Mouse (Mus musculus): Measurements from ENCODE around the gene Mycbpap.

The Mycbpap gene

DNA sequence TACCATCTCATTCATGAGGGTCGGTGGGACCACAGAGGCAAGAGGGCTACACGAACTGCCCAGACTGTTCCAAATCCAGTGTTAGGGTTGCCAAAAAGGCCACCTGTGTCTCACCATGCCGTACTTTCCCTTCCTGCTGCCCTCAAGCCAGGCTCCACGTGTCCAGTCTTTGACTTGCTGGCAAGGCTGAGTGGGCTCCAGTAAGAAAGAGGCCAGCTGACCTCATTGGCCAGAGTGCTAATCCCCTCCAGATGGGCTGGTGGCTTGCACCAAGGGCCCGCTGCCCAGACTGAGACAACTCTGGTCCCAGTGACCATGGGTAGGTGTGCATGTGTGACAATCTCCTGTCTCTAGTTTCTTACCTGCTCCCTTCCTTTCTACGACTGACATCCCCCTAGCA is 43.9 kb downstream of the Mycbpap start:
- DNase-seq: no peak

DNA sequence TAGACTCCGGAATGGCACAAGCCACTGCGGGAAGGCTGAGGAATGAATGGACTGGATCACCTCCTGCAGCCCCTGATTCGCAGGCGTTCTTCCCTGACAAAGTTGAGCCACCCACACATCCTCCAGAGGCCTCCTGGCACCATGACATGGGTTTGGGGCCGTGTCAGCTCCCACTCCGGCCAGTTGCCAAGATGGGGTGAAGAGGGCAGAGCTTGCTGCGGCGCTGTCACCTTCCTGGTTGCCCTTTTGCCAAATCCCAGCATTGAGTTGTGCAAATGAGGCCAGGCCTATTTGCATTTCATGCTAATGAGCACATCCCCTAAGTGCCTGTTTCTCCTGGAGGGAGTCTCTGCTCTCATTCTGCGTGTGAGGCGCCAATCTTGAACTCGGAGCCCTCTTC is 45.8 kb downstream of the Mycbpap start:
- peak; percentile 34 for DNase-seq

DNA sequence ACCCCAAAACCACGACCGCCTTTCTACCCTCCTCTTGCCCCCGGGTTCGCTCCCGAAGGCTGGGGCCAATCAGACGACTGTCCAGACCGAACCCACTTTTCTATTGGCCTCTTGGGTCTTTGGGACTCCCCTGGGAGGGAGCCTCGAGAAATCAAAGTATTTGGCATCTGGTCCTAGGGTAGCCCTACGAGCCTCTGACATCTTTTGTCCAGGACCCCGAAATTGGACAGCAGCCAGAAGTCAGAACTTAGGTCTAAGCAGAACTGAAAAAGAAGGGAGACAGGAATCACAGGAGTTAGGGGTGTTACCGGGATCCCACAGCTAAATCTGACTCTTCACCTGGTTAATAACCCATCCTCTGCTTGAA is 47.0 kb downstream of the Mycbpap start:
- no peak for DNase-seq

DNA sequence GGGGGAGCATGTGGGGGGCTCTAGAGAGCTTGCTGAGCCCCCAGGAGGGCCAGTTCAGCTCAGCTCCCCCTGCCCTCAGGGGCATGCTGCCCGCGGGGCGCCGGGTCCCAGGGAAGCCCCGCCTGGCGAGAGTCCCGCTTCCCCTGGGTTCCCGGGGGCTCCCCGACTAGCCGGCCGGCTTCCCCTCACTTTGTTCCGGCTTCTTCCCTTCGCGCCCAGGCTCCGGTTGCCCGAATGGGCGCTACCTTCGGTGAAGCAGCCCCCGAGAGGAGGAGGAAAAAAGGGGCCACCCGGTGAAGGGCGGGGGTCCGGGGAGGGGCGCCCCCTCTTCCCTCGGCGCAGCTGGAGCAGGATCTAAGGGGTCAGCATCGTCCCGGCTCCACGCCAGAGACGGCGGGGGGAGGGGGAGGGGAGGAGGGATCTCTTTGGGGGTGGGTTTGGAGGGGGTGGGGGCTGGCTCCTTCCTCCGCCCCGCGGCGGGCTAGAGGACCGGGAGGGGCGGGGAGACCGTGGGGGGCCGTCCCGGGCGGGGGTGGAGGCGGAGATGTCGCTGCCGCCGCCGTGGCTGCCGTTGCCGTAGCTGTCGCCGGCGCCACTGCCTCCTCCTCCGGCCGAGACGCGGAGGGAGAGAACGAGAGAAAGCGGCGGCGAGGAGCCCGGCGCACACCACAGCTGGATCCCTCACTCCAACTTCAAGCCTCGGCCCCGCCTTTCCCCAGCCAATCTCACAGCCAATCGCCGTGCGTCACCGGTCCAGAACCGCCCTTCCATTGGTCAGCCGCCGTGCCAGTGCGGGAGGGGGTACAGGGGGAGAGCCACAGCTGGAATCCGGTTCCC is 47.6 kb downstream of the Mycbpap start, which contains the start of gene Cacna1g:
Gene Cacna1g (minus strand): TSS at position 492 of the 837 bp plus-strand sequence.
- peak; percentile 93 for DNase-seq

DNA sequence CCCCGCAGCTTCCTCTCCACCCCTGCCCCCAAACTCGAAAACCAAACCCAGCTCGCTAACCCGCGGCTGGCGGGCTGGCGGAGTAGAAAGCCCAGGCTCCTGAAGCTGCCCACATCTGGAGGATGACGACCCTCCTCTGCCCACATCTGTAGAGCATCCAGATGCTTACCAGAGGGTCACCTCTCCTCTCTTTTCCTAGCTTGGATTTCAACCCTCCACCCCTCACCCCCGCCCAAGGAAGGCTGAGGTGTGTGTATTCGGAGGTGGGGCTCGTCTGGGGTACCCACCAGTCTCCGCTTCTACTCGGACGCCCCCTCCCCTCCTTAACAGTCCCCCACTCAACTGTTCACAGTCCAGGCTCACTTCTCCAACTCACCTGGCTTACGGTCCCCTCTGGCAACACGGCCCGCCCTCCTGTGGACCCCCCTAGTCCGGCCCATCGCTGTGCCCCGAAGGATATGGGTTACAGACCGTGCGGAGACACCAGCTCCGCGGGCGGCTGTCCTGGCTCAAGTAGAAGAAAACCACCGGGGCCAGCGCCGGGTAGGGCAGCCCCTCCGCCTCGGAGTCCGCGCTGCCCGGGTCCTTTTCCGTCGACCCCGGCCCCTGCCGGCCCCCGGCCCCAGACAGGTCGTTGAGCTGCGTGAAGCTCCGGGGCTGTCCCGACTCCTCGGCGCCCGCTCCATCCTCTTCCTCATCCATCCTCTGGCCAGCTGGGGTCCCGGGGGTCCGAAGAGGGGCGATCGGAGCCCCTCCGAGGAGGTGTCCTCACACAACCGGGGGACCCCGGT is 48.4 kb downstream of the Mycbpap start:
- DNase-seq: peak; percentile 48

DNA sequence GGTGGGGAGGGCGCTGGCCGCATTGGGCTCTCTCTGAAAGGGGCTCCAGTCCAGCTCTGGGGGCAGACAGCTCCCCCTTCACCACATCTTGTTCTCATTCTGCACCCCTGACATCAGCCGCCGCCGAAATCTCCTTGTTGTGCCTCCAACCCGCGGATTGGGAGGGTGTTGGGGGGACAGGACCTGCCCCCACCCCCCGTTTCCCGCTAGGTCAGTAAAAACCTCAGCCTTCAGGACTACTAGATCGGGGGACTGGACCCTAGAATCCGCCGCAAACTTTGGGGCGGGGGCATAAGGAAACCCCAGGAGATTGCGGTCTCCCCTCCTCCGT is 49.0 kb downstream of the Mycbpap start:
- DNase-seq: peak; percentile 40

DNA sequence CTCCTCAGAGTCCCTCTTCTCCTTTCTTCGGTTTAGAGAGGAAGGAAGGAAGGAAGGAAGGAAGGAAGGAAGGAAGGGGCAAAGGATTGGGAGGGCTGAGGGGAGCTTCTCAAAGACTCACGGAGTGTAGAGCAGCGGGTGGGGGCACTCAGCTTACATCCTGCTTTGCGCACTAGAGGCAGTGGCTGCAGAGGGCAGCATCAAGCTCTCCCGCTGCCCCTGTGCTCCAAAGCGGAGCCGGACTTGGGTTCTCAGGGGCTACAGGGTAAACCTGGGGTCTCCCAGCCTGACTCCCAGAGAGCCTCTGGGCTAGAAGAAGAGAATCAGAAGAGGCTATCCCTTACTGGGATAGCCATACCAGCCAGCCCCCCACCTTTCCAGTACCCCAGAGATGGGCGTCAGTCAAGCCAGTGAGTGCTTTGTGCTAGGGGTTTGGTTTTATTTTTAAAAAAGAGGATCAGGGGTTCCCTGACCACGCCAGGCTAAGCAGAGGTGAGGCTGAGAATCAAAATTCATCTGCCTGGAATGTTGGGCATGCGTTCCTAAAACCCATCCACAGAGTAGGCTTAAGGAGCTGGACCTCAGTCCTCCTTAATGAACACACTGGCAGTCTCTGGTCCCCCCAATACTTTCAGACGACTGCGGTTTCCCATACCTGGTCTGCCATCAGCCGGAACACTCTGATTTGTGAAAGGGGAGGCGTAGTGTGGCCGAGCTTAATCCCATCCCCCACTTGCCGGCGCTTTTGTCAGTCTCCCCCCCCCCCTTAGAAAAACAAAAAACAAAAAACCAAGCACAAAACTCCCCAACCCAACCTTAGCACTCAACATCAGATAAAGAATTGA is 49.6 kb downstream of the Mycbpap start:
- peak; percentile 47 for DNase-seq

DNA sequence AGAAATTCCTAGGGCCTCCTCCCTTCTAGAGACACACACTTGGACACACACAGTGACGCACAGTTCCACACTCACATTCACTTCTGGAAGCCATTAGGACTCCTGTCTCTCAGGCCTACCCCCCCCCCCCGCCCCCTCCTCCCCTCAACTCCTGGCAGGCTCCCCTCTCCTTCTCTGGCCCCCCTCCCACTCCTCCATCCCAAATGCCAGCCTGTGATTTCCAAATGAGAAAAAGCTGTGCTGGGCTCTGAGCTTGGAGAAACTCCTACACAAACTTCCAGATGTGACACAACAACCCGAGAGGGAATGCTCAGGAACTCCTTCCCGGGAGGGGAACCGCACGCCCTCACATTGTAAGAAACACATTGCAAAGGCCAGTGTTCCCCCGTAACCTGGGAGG is 51.2 kb downstream of the Mycbpap start:
- no peak for DNase-seq

DNA sequence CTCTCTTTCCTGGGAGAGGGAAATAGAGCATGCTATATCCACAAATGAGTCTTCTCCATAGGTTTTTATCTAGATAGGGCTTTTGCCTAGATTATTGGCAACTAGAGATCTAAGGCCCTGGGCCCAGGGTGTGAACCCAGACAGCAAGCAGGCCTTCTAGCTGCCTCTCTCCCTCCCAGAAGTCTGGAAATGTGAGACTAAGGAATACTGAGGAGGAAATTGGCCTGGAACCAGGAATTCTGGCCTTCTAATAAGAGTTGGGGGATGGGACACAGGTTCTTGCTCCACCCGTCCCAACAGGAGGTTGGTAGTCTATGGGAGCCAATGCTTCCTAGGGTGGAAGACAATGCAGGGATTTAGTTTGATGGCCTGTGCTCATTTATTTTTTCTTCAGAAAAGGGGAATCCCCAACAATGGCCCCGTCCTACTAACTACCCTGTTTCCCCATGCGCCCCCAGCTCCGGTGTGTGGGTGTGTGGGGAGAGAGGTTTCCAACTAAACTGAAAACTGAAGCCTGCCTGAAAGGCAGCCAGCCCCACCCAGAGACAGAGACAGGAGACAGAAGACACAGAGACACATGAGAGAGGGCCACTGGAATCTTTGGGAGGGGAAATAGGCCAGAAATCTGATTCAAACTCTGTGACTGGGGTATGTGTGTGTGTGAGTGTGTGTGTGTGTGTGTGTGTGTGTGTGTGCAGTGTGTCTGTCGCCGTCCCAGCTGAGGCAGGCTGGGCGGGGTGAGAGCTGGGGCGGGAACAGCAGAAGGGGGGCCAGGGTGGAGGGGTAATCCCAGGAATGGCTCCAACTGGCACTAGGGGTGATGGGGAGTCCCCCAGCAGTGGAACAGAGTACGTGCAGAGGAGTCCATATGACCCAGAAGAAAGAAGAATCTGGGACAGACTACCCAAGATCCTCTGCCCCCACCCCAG is 52.1 kb downstream of the Mycbpap start:
- DNase-seq: peak; percentile 47

DNA sequence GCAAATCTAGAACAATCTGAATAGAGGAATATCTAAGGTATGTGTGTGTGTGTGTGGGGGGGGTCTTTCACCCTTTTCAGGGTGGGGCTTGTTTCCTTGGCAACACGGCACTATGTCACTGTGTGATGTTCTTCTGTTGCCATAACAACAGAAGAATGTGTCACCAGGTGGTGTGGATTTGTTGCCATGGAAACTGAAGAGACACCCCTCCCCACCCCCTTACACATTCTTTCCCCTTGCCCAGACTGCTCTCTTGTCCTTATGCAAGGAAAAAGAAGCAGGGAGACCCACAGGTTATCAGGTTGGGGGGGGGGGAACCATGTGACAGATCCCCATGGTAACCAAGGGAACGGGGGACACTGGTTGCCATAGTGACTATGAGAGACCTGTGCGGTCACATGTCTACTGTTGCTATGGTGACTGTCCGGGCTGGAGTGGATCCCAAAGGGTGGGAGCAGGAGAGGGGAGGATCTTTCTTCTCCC is 52.9 kb downstream of the Mycbpap start:
- DNase-seq: no peak

DNA sequence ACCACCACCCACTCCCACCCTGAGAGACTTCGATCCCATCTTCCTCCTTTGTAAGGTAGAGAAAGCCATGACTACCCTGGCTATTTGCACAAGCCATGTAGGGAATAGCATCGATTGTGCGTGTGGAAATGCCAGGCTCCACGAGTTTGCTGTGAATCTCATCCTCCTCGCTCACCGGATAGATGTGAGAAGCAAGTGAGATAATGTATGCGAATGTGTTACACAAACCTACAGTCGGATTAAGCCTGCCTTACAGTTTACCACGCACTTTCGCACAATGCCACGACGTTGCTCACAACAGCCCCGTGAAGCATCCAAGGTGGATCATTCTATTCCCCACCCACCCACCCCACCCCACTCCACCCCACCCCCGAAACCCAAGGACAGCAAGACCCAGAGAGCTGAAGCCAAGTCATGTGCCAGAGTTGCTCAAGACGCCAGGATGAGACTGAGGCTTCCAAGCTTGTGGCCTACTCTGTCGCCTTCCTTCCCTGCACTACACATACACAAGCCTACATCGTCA is 55.1 kb downstream of the Mycbpap start:
- no peak for DNase-seq

DNA sequence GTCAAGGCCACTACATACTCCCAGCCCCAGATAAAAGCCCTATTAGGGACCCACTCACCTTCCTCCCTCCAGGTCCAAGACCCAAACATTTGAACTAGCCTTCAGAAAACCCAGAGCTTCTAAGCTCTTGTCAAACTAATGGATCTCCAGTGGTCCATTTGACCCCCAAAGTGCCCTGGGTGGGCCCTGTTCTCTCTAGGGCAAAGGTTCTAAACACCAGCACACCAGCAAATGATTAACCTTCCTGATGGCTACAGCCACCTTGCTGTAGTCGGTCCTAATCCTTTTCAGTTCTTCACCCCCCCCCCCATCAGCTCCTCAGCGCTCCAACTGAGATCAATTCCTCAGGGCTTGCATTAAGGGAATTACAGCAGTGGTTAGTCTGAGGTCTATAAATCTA is 57.4 kb downstream of the Mycbpap start:
- DNase-seq: no peak

DNA sequence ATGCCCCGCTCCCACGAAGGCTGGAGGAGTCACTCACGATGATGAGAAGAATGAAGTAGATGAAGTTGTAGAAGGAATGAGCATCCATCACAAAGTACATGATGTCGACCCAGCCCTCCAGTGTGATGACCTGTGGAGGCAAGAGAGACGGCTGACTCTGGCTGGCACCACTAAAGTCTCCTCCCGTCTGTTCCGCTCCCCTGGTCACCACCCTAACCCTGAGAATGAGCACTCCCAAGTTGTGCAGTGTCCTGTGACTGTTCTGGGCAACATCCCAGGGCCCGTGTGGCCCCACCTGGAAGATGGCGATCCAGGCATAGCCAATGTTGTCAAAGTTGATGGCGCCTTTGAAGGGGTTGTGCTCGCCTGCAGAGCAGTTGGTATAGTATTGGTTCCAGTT is 59.7 kb downstream of the Mycbpap start:
- DNase-seq: peak; percentile 53

DNA sequence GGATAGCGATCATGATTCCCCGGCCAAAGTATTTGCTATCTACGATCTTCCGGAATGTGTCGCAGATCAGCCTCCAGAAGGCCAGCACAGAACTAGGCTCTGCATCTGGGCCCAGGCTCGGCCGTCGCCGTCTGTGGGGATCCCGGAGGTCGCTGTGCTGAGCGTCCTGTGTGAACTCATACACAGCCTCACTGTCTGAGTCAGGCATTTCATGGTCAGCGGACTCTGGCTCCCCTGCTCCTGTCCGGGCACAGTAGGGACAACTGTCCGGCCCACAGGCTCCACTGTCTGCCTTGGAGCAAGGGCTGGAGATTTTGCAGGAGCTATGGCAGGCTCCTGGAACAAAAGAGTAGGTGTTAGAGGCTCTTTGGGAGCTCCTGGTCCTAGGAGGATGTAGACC is 64.5 kb downstream of the Mycbpap start:
- DNase-seq: no peak

DNA sequence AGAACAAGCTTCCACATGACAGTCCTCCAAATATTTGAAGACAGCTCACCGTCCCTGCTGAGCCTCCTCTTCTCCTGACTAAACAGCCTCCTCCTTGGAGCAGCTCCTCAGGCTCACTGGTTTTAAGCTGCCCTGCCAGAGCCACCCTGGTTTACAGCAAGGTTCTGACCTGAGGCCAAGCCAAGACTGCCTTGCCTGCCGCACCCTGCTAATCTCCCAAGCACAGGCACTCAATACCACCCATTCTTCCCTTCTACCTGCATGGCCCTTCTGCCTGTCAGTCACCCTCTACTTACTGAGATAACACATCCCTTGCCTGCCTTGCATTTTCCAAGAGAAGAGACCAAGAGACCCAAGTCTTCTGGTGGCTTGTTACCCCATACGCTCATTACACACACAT is 65.2 kb downstream of the Mycbpap start:
- no peak for DNase-seq

DNA sequence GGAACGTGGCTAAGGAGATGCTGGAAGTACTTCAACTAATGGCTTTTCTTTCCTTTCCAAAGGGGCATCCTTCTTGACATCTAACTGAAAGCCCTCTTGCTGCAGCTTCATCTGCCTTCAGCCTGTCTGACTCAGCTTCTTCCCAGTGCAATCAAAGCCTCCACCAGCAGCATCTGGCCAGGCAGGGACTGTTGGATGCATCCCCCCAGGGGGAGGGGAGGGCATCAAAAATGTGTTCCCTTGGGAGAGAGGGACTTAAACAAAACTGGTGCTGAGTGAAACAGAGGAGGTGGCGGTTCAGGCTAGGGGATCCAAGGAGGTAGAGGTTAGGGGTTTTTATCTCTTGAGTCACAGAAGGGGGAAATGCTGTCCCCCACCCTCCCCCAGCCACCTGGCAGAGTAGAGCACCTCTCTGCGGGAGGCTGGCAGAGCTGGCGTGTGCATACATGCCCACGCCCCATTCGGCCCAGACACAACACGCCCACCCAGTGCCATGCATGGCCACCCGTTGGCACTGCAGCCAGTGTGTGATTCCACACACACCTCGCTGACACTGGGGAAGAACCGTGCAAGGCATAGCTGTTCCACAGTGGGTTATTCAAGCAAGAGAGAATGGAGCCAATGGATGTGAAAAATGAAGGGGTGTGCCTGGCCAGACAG is 66.3 kb downstream of the Mycbpap start:
- no peak for DNase-seq

DNA sequence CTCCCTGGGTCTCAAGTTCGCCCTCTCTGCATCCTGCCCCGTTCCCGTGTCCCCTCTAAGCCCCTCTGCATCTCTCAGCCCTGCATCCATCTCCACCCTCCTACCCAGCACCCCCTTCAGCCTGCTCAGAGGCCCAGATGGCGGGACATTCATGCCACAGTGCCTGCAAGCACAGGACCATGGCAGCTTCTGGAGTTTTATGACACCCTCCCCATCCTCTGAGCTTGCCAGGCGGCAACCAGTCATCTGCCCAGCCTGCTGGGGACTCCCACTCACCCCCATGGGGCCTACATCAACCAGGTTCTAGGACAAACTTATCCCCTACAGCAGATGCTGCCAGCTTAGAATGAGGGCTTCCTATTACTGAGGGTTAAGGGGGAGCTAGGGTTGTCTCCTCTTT is 66.8 kb downstream of the Mycbpap start:
- DNase-seq: no peak

Measured in kidney, postnatal 10 days (tissue).